Mouse (Mus musculus) cerebellum, adult 18-20 months (tissue): ENCODE measurements around the gene Dlx1.

ENCODE experiments used
- DNase-seq, 2 experiments: peaks; one replicate each; pipeline ENCODE4 v3.0.0; 2021

The Dlx1 gene

GRCm38 (mm10) chr2:71528014-71528713 is at the start of gene Dlx1:
Gene Dlx1 (plus strand): TSS chr2:71528113.
- no peak for DNase-seq

GRCm38 (mm10) chr2:71479917-71480316 is 48.0 kb upstream of the Dlx1 start:
- no peak for DNase-seq

GRCm38 (mm10) chr2:71481825-71482224 is 46.1 kb upstream of the Dlx1 start:
- no peak for DNase-seq

GRCm38 (mm10) chr2:71483046-71483716 is 44.7 kb upstream of the Dlx1 start:
- no peak for DNase-seq

- no peak for DNase-seq
Observed at GRCm38 (mm10) chr2:71483717-71484066, 44.2 kb upstream of the Dlx1 start.

- DNase-seq, result no peak
Observed at GRCm38 (mm10) chr2:71491295-71491694, 36.6 kb upstream of the Dlx1 start.

GRCm38 (mm10) chr2:71493161-71493683 is 34.7 kb upstream of the Dlx1 start:
- no peak for DNase-seq

- no peak for DNase-seq
Observed at GRCm38 (mm10) chr2:71494503-71494902, 33.4 kb upstream of the Dlx1 start.

- no peak for DNase-seq
Observed at GRCm38 (mm10) chr2:71494971-71495370, 32.9 kb upstream of the Dlx1 start.

GRCm38 (mm10) chr2:71497175-71497574 is 30.7 kb upstream of the Dlx1 start:
- no peak for DNase-seq

GRCm38 (mm10) chr2:71499276-71500230 is 28.4 kb upstream of the Dlx1 start:
- DNase-seq, result no peak

GRCm38 (mm10) chr2:71504852-71505251 is 23.1 kb upstream of the Dlx1 start:
- DNase-seq, result no peak

- no peak for DNase-seq
Observed at GRCm38 (mm10) chr2:71511209-71511608, 16.7 kb upstream of the Dlx1 start.

GRCm38 (mm10) chr2:71512326-71512725 is 15.6 kb upstream of the Dlx1 start:
- DNase-seq, result no peak

GRCm38 (mm10) chr2:71516995-71517394 is 10.9 kb upstream of the Dlx1 start:
- no peak for DNase-seq

GRCm38 (mm10) chr2:71517466-71518099 is 10.3 kb upstream of the Dlx1 start:
- no peak for DNase-seq

- DNase-seq, result no peak
Observed at GRCm38 (mm10) chr2:71522871-71523270, 5.0 kb upstream of the Dlx1 start.

- DNase-seq, result no peak
Observed at GRCm38 (mm10) chr2:71523431-71523830, 4.5 kb upstream of the Dlx1 start.

- DNase-seq, result no peak
Observed at GRCm38 (mm10) chr2:71524763-71525162, 3.1 kb upstream of the Dlx1 start.

- DNase-seq, result no peak
Observed at GRCm38 (mm10) chr2:71526595-71527322, 1.2 kb upstream of the Dlx1 start.

GRCm38 (mm10) chr2:71527323-71528013 is 445 bp upstream of the Dlx1 start:
- DNase-seq, result no peak
